Mouse (Mus musculus): ENCODE measurements around the gene Slc25a3. TPM values are rescaled to one million over a fixed set of nuclear protein-coding genes. Genes with fewer than 3 reads are reported as not detected.

The Slc25a3 gene
- polyA plus RNA-seq, 1 experiment = 257 TPM

GRCm38 (mm10) chr10:91101936-91102335, 21.9 kb downstream of the Slc25a3 start:
- no peak for TF ChIP-seq POLR2A (IDR thresholded peaks at IDR 0.05; ENCODE audit: control insufficient read depth, extremely low read depth, insufficient read depth, low read length, poor library complexity)
- no peak for TF ChIP-seq CTCF (IDR thresholded peaks at IDR 0.05; ENCODE audit: borderline replicate concordance, control insufficient read depth, extremely low read depth, insufficient read depth, low read length, poor library complexity)
- WGBS = 96% methylated on average over 25 of the region's 25 CpGs
- DNase-seq = no peak
- H3K36me3 ChIP-seq (ENCODE audit: control insufficient read depth, insufficient read depth, low read length) = no peaks in the 10 kb centered on the region
- no peak overlapping the region for H3K4me3 ChIP-seq (ENCODE audit: control insufficient read depth, insufficient read depth, low read length)
- H3K4me1 ChIP-seq (replicated peaks; ENCODE audit: control insufficient read depth, insufficient read depth, low read length) = no peaks in the 10 kb centered on the region
- no peak overlapping the region for H3K27ac ChIP-seq (ENCODE audit: control insufficient read depth, insufficient read depth, low read length)
- H3K27me3 ChIP-seq (ENCODE audit: control insufficient read depth, insufficient read depth, low read length) = no peaks in the 10 kb centered on the region

GRCm38 (mm10) chr10:91100101-91100500, 23.8 kb downstream of the Slc25a3 start:
- 96% methylated on average over 1 of the region's 1 CpGs for WGBS
- H3K27me3 ChIP-seq (ENCODE audit: control insufficient read depth, insufficient read depth, low read length) = no peaks in the 10 kb centered on the region
- DNase-seq = no peak
- no peak overlapping the region for H3K27ac ChIP-seq (ENCODE audit: control insufficient read depth, insufficient read depth, low read length)
- H3K4me1 ChIP-seq (replicated peaks; ENCODE audit: control insufficient read depth, insufficient read depth, low read length) = no peaks in the 10 kb centered on the region
- no peaks in the 10 kb centered on the region for H3K36me3 ChIP-seq (ENCODE audit: control insufficient read depth, insufficient read depth, low read length)
- no peak overlapping the region for H3K4me3 ChIP-seq (ENCODE audit: control insufficient read depth, insufficient read depth, low read length)
- TF ChIP-seq POLR2A (IDR thresholded peaks at IDR 0.05; ENCODE audit: control insufficient read depth, extremely low read depth, insufficient read depth, low read length, poor library complexity) (no peak), CTCF (IDR thresholded peaks at IDR 0.05; ENCODE audit: borderline replicate concordance, control insufficient read depth, extremely low read depth, insufficient read depth, low read length, poor library complexity) (no peak)

GRCm38 (mm10) chr10:91098056-91098455, 25.8 kb downstream of the Slc25a3 start:
- WGBS = 96% methylated on average over 8 of the region's 8 CpGs
- no peak overlapping the region for H3K4me3 ChIP-seq (ENCODE audit: control insufficient read depth, insufficient read depth, low read length)
- no peaks in the 10 kb centered on the region for H3K4me1 ChIP-seq (replicated peaks; ENCODE audit: control insufficient read depth, insufficient read depth, low read length)
- DNase-seq = no peak
- TF ChIP-seq CTCF (IDR thresholded peaks at IDR 0.05; ENCODE audit: borderline replicate concordance, control insufficient read depth, extremely low read depth, insufficient read depth, low read length, poor library complexity) (no peak), POLR2A (IDR thresholded peaks at IDR 0.05; ENCODE audit: control insufficient read depth, extremely low read depth, insufficient read depth, low read length, poor library complexity) (no peak)
- H3K27ac ChIP-seq (ENCODE audit: control insufficient read depth, insufficient read depth, low read length) = no peak overlapping the region
- H3K36me3 ChIP-seq (ENCODE audit: control insufficient read depth, insufficient read depth, low read length) = no peaks in the 10 kb centered on the region
- no peaks in the 10 kb centered on the region for H3K27me3 ChIP-seq (ENCODE audit: control insufficient read depth, insufficient read depth, low read length)

GRCm38 (mm10) chr10:91094251-91095104, 29.4 kb downstream of the Slc25a3 start:
- H3K4me3 ChIP-seq (ENCODE audit: control insufficient read depth, insufficient read depth, low read length) = no peak overlapping the region
- WGBS = 78% methylated on average over 15 of the region's 15 CpGs
- H3K36me3 ChIP-seq (ENCODE audit: control insufficient read depth, insufficient read depth, low read length) = no peaks in the 10 kb centered on the region
- DNase-seq = no peak
- H3K27me3 ChIP-seq (ENCODE audit: control insufficient read depth, insufficient read depth, low read length) = no peaks in the 10 kb centered on the region
- no peaks in the 10 kb centered on the region for H3K4me1 ChIP-seq (replicated peaks; ENCODE audit: control insufficient read depth, insufficient read depth, low read length)
- TF ChIP-seq POLR2A (IDR thresholded peaks at IDR 0.05; ENCODE audit: control insufficient read depth, extremely low read depth, insufficient read depth, low read length, poor library complexity) (no peak), CTCF (IDR thresholded peaks at IDR 0.05; ENCODE audit: borderline replicate concordance, control insufficient read depth, extremely low read depth, insufficient read depth, low read length, poor library complexity) (no peak)
- H3K27ac ChIP-seq (ENCODE audit: control insufficient read depth, insufficient read depth, low read length) = no peak overlapping the region

DNA sequence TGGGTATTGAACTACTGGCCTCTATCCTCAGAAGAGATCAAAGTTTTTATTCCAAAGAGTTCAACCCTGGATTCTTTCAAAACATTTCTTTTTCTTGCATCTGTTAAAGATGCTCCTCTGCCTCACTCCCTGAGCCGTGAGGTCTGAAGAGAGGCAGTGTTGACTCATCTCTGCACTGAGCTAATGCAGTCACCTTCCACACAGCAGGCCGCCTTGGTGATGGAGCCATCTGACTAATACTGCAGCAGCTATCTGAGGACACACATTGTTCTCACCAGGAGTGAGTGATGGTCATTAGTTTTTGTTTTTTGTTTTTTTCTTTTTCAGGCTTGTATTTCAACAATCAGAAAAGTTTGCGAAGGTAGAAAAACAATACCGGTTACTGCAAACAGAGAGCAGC, 31.0 kb downstream of the Slc25a3 start:
- Histone ChIP-seq H3K27ac (ENCODE audit: control insufficient read depth, insufficient read depth, low read length) (no peak overlapping the region), H3K4me3 (ENCODE audit: control insufficient read depth, insufficient read depth, low read length) (no peak overlapping the region), H3K4me1 (replicated peaks; ENCODE audit: control insufficient read depth, insufficient read depth, low read length) (no peaks in the 10 kb centered on the region), H3K36me3 (ENCODE audit: control insufficient read depth, insufficient read depth, low read length) (no peaks in the 10 kb centered on the region), H3K27me3 (ENCODE audit: control insufficient read depth, insufficient read depth, low read length) (no peaks in the 10 kb centered on the region)
- TF ChIP-seq POLR2A (IDR thresholded peaks at IDR 0.05; ENCODE audit: control insufficient read depth, extremely low read depth, insufficient read depth, low read length, poor library complexity) (no peak), CTCF (IDR thresholded peaks at IDR 0.05; ENCODE audit: borderline replicate concordance, control insufficient read depth, extremely low read depth, insufficient read depth, low read length, poor library complexity) (no peak)
- DNase-seq = no peak
- 98% methylated on average over 4 of the region's 4 CpGs for WGBS

GRCm38 (mm10) chr10:91083393-91083927, 40.4 kb downstream of the Slc25a3 start:
- TF ChIP-seq CTCF (IDR thresholded peaks at IDR 0.05; ENCODE audit: borderline replicate concordance, control insufficient read depth, extremely low read depth, insufficient read depth, low read length, poor library complexity) = no peak
- TF ChIP-seq POLR2A (IDR thresholded peaks at IDR 0.05; ENCODE audit: control insufficient read depth, extremely low read depth, insufficient read depth, low read length, poor library complexity) = no peak
- DNase-seq = no peak
- Histone ChIP-seq H3K4me3 (ENCODE audit: control insufficient read depth, insufficient read depth, low read length) (peak overlapping the region; percentile 56), H3K27ac (ENCODE audit: control insufficient read depth, insufficient read depth, low read length) (no peak overlapping the region), H3K27me3 (ENCODE audit: control insufficient read depth, insufficient read depth, low read length) (no peaks in the 10 kb centered on the region), H3K36me3 (ENCODE audit: control insufficient read depth, insufficient read depth, low read length) (0 out of 2 replicates have a peak, but pooled peaks cover 3% of the 10 kb centered on the region), H3K4me1 (replicated peaks; ENCODE audit: control insufficient read depth, insufficient read depth, low read length) (peaks cover 3% of the 10 kb centered on the region; the same call in 1 of the 2 replicates)
- 35% methylated on average over 12 of the region's 12 CpGs for WGBS

Measured in thymus, adult 2 months (tissue).